Mouse (Mus musculus): ENCODE results near the gene Dner. TPM values are rescaled to one million over a fixed set of nuclear protein-coding genes. Genes with fewer than 3 reads are reported as not detected.

Dner gene
- polyA plus RNA-seq, 1 experiment from 2014 or later, result 0.89 TPM

GRCm38 (mm10) chr1:84449566-84450278 lies 246.3 kb downstream of the Dner start:
- Histone ChIP-seq H3K4me2 (no peak overlapping the region), H3K36me3 (ENCODE audit: insufficient read depth) (no peaks in the 10 kb centered on the region), H3K27ac (ENCODE audit: low read depth) (no peak overlapping the region), H3K27me3 (ENCODE audit: insufficient read depth, low read length) (no peaks in the 10 kb centered on the region), H3K9ac (no peak overlapping the region), H3K4me1 (ENCODE audit: insufficient read depth) (no peaks in the 10 kb centered on the region), H3K4me3 (ENCODE audit: low read depth, low read length) (no peak overlapping the region), H3K9me3 (ENCODE audit: low read depth, low read length) (no peaks in the 10 kb centered on the region)
- DNase-seq (no peak), ATAC-seq (ENCODE audit: insufficient read depth) (no peak)
- 84% methylated on average over 10 of the region's 10 CpGs for WGBS
- no peak for TF ChIP-seq CTCF (IDR thresholded peaks at IDR 0.05; ENCODE audit: low read depth)

- WGBS, result 64% methylated on average over 3 of the region's 3 CpGs
- H3K27me3 ChIP-seq (ENCODE audit: insufficient read depth, low read length), result no peaks in the 10 kb centered on the region
Observed at GRCm38 (mm10) chr1:84443640-84444039, 252.4 kb downstream of the Dner start.

DNA sequence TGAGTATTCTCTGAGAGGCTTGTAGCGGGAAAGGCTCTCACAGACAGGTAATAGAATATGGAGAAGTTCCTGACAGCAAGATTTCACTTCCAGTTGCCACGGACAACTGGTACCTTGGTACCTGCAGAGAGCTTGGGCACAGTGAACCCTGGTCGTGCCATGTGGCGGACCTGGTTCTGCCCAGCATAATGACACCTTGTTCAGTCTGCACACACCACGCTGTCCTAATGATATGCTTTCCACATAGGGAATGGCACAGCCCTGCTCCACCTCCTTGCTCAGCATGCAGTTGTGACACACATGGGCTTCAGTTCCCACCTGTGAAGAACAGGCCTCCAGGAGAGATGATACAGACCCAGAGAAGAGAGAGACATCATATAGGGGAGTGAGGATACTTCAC lies 253.0 kb downstream of the Dner start:
- H3K27ac ChIP-seq (ENCODE audit: low read depth), result no peak overlapping the region
- no peak for TF ChIP-seq CTCF (IDR thresholded peaks at IDR 0.05; ENCODE audit: low read depth)

More at GRCm38 (mm10) chr1:84443640-84444039, 252.4 kb downstream of the Dner start:
- H3K27ac ChIP-seq (ENCODE audit: low read depth), result no peak overlapping the region
- no peaks in the 10 kb centered on the region for H3K36me3 ChIP-seq (ENCODE audit: insufficient read depth)
- ATAC-seq (ENCODE audit: insufficient read depth) (no peak), DNase-seq (no peak)
- no peak overlapping the region for H3K4me2 ChIP-seq
- H3K9me3 ChIP-seq (ENCODE audit: low read depth, low read length), result no peaks in the 10 kb centered on the region
- H3K4me1 ChIP-seq (ENCODE audit: insufficient read depth), result no peaks in the 10 kb centered on the region
- no peak overlapping the region for H3K9ac ChIP-seq
- no peak overlapping the region for H3K4me3 ChIP-seq (ENCODE audit: low read depth, low read length)
- TF ChIP-seq CTCF (IDR thresholded peaks at IDR 0.05; ENCODE audit: low read depth), result no peak

GRCm38 (mm10) chr1:84441419-84441818 lies 254.6 kb downstream of the Dner start:
- Histone ChIP-seq H3K36me3 (ENCODE audit: insufficient read depth) (no peaks in the 10 kb centered on the region), H3K4me1 (ENCODE audit: insufficient read depth) (no peaks in the 10 kb centered on the region), H3K9ac (no peak overlapping the region), H3K4me2 (no peak overlapping the region), H3K4me3 (ENCODE audit: low read depth, low read length) (no peak overlapping the region), H3K27me3 (ENCODE audit: insufficient read depth, low read length) (no peaks in the 10 kb centered on the region), H3K27ac (ENCODE audit: low read depth) (no peak overlapping the region), H3K9me3 (ENCODE audit: low read depth, low read length) (no peaks in the 10 kb centered on the region)
- no peak for TF ChIP-seq CTCF (IDR thresholded peaks at IDR 0.05; ENCODE audit: low read depth)
- ATAC-seq (ENCODE audit: insufficient read depth) (no peak), DNase-seq (no peak)
- 89% methylated on average over 3 of the region's 3 CpGs for WGBS

More for the DNA sequence above, 253.0 kb downstream of the Dner start:
- Histone ChIP-seq H3K27me3 (ENCODE audit: insufficient read depth, low read length) (no peaks in the 10 kb centered on the region), H3K9me3 (ENCODE audit: low read depth, low read length) (no peaks in the 10 kb centered on the region), H3K4me2 (no peak overlapping the region), H3K4me1 (ENCODE audit: insufficient read depth) (no peaks in the 10 kb centered on the region), H3K36me3 (ENCODE audit: insufficient read depth) (no peaks in the 10 kb centered on the region), H3K9ac (no peak overlapping the region), H3K4me3 (ENCODE audit: low read depth, low read length) (no peak overlapping the region)
- DNase-seq (no peak), ATAC-seq (ENCODE audit: insufficient read depth) (no peak)
- 81% methylated on average over 5 of the region's 5 CpGs for WGBS

DNA sequence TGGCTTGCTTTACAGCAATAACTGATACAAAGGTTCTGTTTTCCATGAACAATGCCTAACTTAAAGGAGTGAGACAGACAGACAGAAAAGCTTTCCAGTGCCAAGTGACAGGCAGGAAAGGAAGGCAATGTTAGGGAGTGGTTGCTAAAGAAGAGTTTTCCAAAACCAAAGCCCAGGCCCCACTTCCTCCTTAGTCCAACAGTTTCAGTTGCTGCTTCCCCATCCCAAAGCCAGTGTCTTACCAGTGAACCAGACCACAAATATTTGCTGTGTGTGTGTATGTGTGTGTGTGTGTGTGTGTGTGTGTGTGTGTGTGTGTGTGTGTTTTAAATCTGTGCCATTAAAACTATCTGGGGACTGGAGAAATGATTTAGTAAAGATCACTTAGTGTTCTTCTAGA lies 258.5 kb downstream of the Dner start:
- Histone ChIP-seq H3K27me3 (ENCODE audit: insufficient read depth, low read length) (no peaks in the 10 kb centered on the region), H3K4me1 (ENCODE audit: insufficient read depth) (no peaks in the 10 kb centered on the region), H3K27ac (ENCODE audit: low read depth) (no peak overlapping the region), H3K4me2 (no peak overlapping the region), H3K36me3 (ENCODE audit: insufficient read depth) (no peaks in the 10 kb centered on the region), H3K9ac (no peak overlapping the region), H3K9me3 (ENCODE audit: low read depth, low read length) (no peaks in the 10 kb centered on the region), H3K4me3 (ENCODE audit: low read depth, low read length) (no peak overlapping the region)
- DNase-seq, result no peak
- no peak for ATAC-seq (ENCODE audit: insufficient read depth)
- TF ChIP-seq CTCF (IDR thresholded peaks at IDR 0.05; ENCODE audit: low read depth), result no peak

- Histone ChIP-seq H3K9me3 (ENCODE audit: low read depth, low read length) (no peaks in the 10 kb centered on the region), H3K27ac (ENCODE audit: low read depth) (no peak overlapping the region), H3K27me3 (ENCODE audit: insufficient read depth, low read length) (no peaks in the 10 kb centered on the region), H3K4me2 (no peak overlapping the region), H3K9ac (no peak overlapping the region), H3K36me3 (ENCODE audit: insufficient read depth) (no peaks in the 10 kb centered on the region), H3K4me1 (ENCODE audit: insufficient read depth) (no peaks in the 10 kb centered on the region), H3K4me3 (ENCODE audit: low read depth, low read length) (no peak overlapping the region)
- 72% methylated on average over 1 of the region's 1 CpGs for WGBS
- DNase-seq (peak; percentile 61), ATAC-seq (ENCODE audit: insufficient read depth) (no peak)
- no peak for TF ChIP-seq CTCF (IDR thresholded peaks at IDR 0.05; ENCODE audit: low read depth)
Observed at GRCm38 (mm10) chr1:84436281-84436680, 259.7 kb downstream of the Dner start.

- DNase-seq (peak; percentile 44), ATAC-seq (ENCODE audit: insufficient read depth) (no peak)
- no peak overlapping the region for H3K9ac ChIP-seq
- no peaks in the 10 kb centered on the region for H3K27me3 ChIP-seq (ENCODE audit: insufficient read depth, low read length)
- no peaks in the 10 kb centered on the region for H3K9me3 ChIP-seq (ENCODE audit: low read depth, low read length)
- 74% methylated on average over 6 of the region's 6 CpGs for WGBS
- H3K4me3 ChIP-seq (ENCODE audit: low read depth, low read length), result no peak overlapping the region
- no peaks in the 10 kb centered on the region for H3K4me1 ChIP-seq (ENCODE audit: insufficient read depth)
- H3K27ac ChIP-seq (ENCODE audit: low read depth), result no peak overlapping the region
- no peak overlapping the region for H3K4me2 ChIP-seq
- TF ChIP-seq CTCF (IDR thresholded peaks at IDR 0.05; ENCODE audit: low read depth), result peak; percentile 42
- H3K36me3 ChIP-seq (ENCODE audit: insufficient read depth), result no peaks in the 10 kb centered on the region
Observed at GRCm38 (mm10) chr1:84433291-84433980, 262.6 kb downstream of the Dner start.

Data from lung, embryonic 14.5 days (tissue).